Mouse (Mus musculus) adrenal gland, adult 18-20 months (tissue): ENCODE results near the gene Zmym1. TPM values are rescaled to one million over a fixed set of nuclear protein-coding genes. Genes with fewer than 3 reads are reported as not detected.
"Not testable (repeated sequence)": the region's sequence is repeated elsewhere in the genome, so short reads cannot be mapped to it uniquely, and the experiment has no call there.

Experiments used
- DNase-seq, 2 experiments: peaks; one replicate each; pipeline ENCODE4 v3.0.0; 2021 to 2022; ENCODE audit warnings: low spot score in 2 of 2
- total RNA-seq, 2 experiments: library from RNA; stranded (reverse); gene quantifications; 1 replicate in 1 of 2; 2 replicates in 1 of 2; pipeline ENCODE4 v1.2.3; 2021

Zmym1 gene
- total RNA-seq, 2 experiments from 2014 or later = 6.6 to 8.1 TPM

- no peak for DNase-seq
These were observed 33.4 kb downstream of the Zmym1 start for GRCm38 (mm10) chr4:127027228-127028190.

GRCm38 (mm10) chr4:127026826-127027225 is 34.1 kb downstream of the Zmym1 start:
- DNase-seq = no peak

- no peak for DNase-seq
These were observed 36.7 kb downstream of the Zmym1 start for GRCm38 (mm10) chr4:127024240-127024639.

- DNase-seq = no peak
These were observed 37.8 kb downstream of the Zmym1 start for GRCm38 (mm10) chr4:127023201-127023600.

GRCm38 (mm10) chr4:127021989-127022626 is 38.8 kb downstream of the Zmym1 start:
- DNase-seq = peak; percentile 79 to 83

GRCm38 (mm10) chr4:127021151-127021945 is 39.6 kb downstream of the Zmym1 start, which contains the start of gene Sfpq:
TSS of gene Sfpq (plus strand) at chr4:127021324.
- peak; percentile 96 to 98 for DNase-seq

- DNase-seq = no peak
These were observed 40.4 kb downstream of the Zmym1 start for GRCm38 (mm10) chr4:127020411-127021150.

- no peak for DNase-seq
These were observed 44.6 kb downstream of the Zmym1 start for GRCm38 (mm10) chr4:127016366-127016765.

GRCm38 (mm10) chr4:127015294-127015993 is 45.5 kb downstream of the Zmym1 start:
- DNase-seq = peak; percentile 72 to 75

- peak; percentile 38 to 46 for DNase-seq
These were observed 55.6 kb downstream of the Zmym1 start for GRCm38 (mm10) chr4:127005113-127005936.

GRCm38 (mm10) chr4:127004384-127004783 is 56.6 kb downstream of the Zmym1 start:
- DNase-seq = no peak

GRCm38 (mm10) chr4:127000601-127001105 is 60.3 kb downstream of the Zmym1 start:
- DNase-seq = no peak

- DNase-seq = not testable (repeated sequence)
These were observed 61.6 kb downstream of the Zmym1 start for GRCm38 (mm10) chr4:126999372-126999771.

Other genes starting within 250 kb of the Zmym1 start
- 10 to 100 TPM; 29.3 to 32.5 TPM for gene Zmym4, start 93.0 kb downstream of the Zmym1 start, total RNA-seq
- gene Sfpq, start 39.8 kb downstream of the Zmym1 start, total RNA-seq = 100 to 1,000 TPM; 233 to 291 TPM
- 10 to 100 TPM; 13.4 to 17.3 TPM for gene Zmym6, start 16.2 kb upstream of the Zmym1 start, total RNA-seq
- gene Tmem35b, start 62.5 kb upstream of the Zmym1 start, total RNA-seq = 10 to 100 TPM; 15.0 to 19.6 TPM
- gene Dlgap3, start 108.1 kb upstream of the Zmym1 start, total RNA-seq = 1 to 10 TPM; 4.9 to 6.1 TPM
- gene Smim12, start 182.6 kb upstream of the Zmym1 start, total RNA-seq = 10 to 100 TPM; 50.9 to 54.2 TPM